Mouse (Mus musculus): Measurements from ENCODE around the gene Cdk19.

- TF ChIP-seq CTCF (IDR thresholded peaks at IDR 0.05; ENCODE audit: control insufficient read depth, insufficient read depth, insufficient replicate concordance, low read depth, low read length) (no peak), POLR2A (IDR thresholded peaks at IDR 0.05; ENCODE audit: control insufficient read depth, low read depth, low read length) (no peak)
These were observed 129.8 kb downstream of the Cdk19 start for GRCm38 (mm10) chr10:40469145-40469544.

All from testis, adult 2 months (tissue).